Mouse (Mus musculus) gastrocnemius, postnatal 14 days (tissue): ENCODE measurements around the gene Rnaseh2b. TPM values are rescaled to one million over a fixed set of nuclear protein-coding genes. Genes with fewer than 3 reads are reported as not detected.

ENCODE experiments used
- DNase-seq: peaks from one replicate; pipeline ENCODE4 v3.0.0; 2021; ENCODE audit warnings: mixed read lengths
- intact Hi-C: fragments of 180-260 bp; cut with DNase I; formaldehyde crosslinking; loops from one replicate; pipeline ENCODE4 v1.15.1; 2025; ENCODE audit warnings: low total_unique reads
- total RNA-seq, 2 experiments: library from RNA; stranded (reverse); gene quantifications; 2 replicates each; pipeline ENCODE4 v1.2.3; 2021

Rnaseh2b gene
- total RNA-seq, 2 experiments from 2014 or later, result 4.3 to 5.6 TPM

- intact Hi-C loops, result no loop called here
- no peak for DNase-seq
Measured at GRCm38 (mm10) chr14:62416007-62416741, 123.8 kb downstream of the Rnaseh2b start.

DNA sequence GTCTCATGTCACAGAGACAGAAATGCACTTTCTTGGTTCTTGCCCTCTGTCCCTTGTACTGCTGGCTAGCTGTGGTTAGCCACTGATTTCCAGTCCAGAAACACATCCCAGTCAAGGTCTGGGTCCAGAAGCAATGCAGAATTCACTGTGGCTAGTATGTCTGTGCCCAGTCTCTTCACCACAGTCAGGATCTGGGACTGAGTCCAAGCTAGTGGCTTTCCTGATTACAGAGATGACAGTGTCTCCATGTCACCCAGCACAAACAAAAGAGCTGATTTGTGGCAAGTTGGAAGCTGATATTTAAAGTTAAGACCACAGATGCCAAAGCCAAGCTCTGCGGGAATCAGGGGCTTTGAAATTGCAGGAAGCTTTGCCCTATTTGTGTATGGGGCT is 124.3 kb downstream of the Rnaseh2b start:
- intact Hi-C loops, result no loop called here
- DNase-seq, result no peak

DNA sequence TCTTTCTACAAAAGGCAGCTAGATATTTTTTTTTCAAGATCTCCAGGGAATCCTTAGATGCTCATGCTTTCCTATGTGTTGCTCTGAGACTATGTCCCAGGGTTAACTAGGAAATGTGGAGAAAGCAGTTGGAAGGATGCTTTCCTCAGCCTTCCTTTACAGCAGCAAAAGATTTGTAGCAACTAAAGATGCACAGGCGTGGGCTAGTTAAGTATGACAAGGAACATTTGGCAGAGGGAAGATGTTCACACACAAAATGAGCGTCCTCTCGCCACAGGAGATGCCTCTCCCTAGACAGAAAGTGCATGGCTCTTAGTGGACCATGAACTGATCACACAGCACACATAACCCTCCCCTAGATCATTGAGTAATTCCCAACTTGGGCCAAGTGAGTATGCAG is 125.1 kb downstream of the Rnaseh2b start:
- intact Hi-C loops, result no loop called here
- no peak for DNase-seq

DNA sequence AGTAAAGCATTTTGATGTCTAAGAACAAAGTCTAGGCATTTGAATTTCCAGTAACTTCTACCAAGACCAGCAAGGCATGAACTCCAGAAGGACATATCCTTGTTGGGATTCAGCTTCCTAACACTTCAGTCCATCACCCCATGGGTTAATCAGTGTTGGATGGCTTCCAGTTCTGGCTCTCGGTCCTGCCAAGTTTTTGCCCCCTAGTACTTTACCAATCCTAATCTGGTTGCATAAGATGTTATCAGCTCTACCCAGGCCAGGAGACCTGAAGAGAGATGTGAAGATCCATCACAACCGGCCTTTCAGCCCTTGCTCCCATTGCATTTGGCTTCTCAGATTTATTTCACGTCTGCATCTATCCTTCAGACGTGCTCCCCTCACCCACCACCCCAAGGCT is 129.9 kb downstream of the Rnaseh2b start:
- intact Hi-C loops, result no loop called here
- no peak for DNase-seq

Other genes starting within 250 kb of the Rnaseh2b start
- gene Dleu7, start 458 bp downstream of the Rnaseh2b start, total RNA-seq, result not detected
- gene Gucy1b2, start 163.7 kb downstream of the Rnaseh2b start, total RNA-seq, result not detected